Mouse (Mus musculus) neural tube, embryonic 11.5 days (tissue): ENCODE results near the gene Zfp280d. TPM values are rescaled to one million over a fixed set of nuclear protein-coding genes. Genes with fewer than 3 reads are reported as not detected.
"Not testable (repeated sequence)": the region's sequence is repeated elsewhere in the genome, so short reads cannot be mapped to it uniquely, and the experiment has no call there.

ENCODE experiments used
- ATAC-seq: fragments of 200-750 bp; cut with Nextera tagmentation; 2 replicates; pipeline ENCODE4 v1.8.0; 2017; ENCODE audit warnings: moderate number of reproducible peaks, mild to moderate bottlenecking, moderate TSS enrichment, moderate library complexity; ENCODE audit not compliant: insufficient read depth, low FRiP score, low TSS enrichment
- DNase-seq: peaks from one replicate; pipeline ENCODE4 v3.0.0-alpha.2; 2015; ENCODE audit warnings: low spot score
- H3K27ac ChIP-seq: fragments of 300-500 bp; sonication (generic); 2 replicates; pipeline ENCODE4 v1.5.1; 2014; ENCODE audit warnings: low read depth, mild to moderate bottlenecking, low read length
- H3K27me3 ChIP-seq: fragments of 300-500 bp; sonication (generic); 2 replicates; pipeline ENCODE4 v1.6.1; 2014; ENCODE audit warnings: mild to moderate bottlenecking, low read length, mixed read lengths; ENCODE audit not compliant: control insufficient read depth, insufficient read depth
- H3K36me3 ChIP-seq: fragments of 300-500 bp; sonication (generic); 2 replicates; pipeline ENCODE4 v1.6.1; 2014; ENCODE audit warnings: mild to moderate bottlenecking, low read length, moderate library complexity, mixed read lengths; ENCODE audit not compliant: control insufficient read depth, insufficient read depth
- H3K4me1 ChIP-seq: fragments of 300-500 bp; sonication (generic); 2 replicates; pipeline ENCODE4 v1.6.1; 2014; ENCODE audit warnings: low read length, mixed read lengths; ENCODE audit not compliant: control insufficient read depth, insufficient read depth
- H3K4me2 ChIP-seq: fragments of 300-500 bp; sonication (generic); 2 replicates; pipeline ENCODE4 v1.6.1; 2014; ENCODE audit warnings: low read depth, mild to moderate bottlenecking, moderate library complexity
- H3K4me3 ChIP-seq: fragments of 300-500 bp; sonication (generic); 2 replicates; pipeline ENCODE4 v1.5.1; 2014; ENCODE audit warnings: low read depth, low read length
- H3K9ac ChIP-seq: fragments of 300-500 bp; sonication (generic); 2 replicates; pipeline ENCODE4 v1.6.1; 2014; ENCODE audit warnings: mild to moderate bottlenecking, low read length
- H3K9me3 ChIP-seq: fragments of 300-500 bp; sonication (generic); 2 replicates; pipeline ENCODE4 v1.6.1; 2016; ENCODE audit warnings: low read length; ENCODE audit not compliant: control insufficient read depth
- WGBS: fragments of 180-500 bp; shearing (Covaris S2); extraction: QIAGEN DNeasy Blood & Tissue Kit; methylation state at CpG from one replicate; pipeline ENCODE4 v1.1.7; 2014; 5-methylcytosine and 5-hydroxymethylcytosine counted together
- polyA plus RNA-seq: library from polyadenylated mRNA; unstranded; fragments of >200 nt; fragmentation: Nextera tagmentation; extraction: Ambion mirVana; gene quantifications from 2 replicates; pipeline ENCODE4 v1.2.1, GENCODE M21; 2014

The Zfp280d gene
- polyA plus RNA-seq, 1 experiment from 2014 or later, result 50.6 TPM

DNA sequence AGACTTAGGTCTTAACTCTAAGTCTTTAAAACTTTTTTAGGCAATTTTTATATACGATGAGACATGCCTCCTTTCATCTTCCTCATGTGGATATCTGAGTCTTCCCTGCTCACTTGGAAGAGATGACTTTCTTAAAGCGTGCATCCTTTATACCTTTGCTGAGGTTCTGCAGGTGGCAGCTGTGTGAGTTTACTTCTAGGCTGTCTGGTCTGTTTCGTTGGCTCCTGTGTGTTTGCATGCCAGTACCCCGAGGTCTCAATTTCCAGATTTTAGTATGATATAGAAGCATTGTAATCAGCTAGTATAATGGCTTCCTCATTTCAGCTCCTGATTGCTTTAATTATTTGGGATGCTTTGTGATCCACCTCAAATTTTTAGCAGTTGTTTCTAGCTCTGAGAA lies 114.3 kb downstream of the Zfp280d start:
- ATAC-seq (no peak), DNase-seq (no peak)
- Histone ChIP-seq H3K4me1 (no peaks in the 10 kb centered on the region), H3K27me3 (no peaks in the 10 kb centered on the region), H3K36me3 (no peaks in the 10 kb centered on the region), H3K4me2 (no peak overlapping the region), H3K27ac (no peak overlapping the region), H3K4me3 (no peak overlapping the region), H3K9me3 (no peaks in the 10 kb centered on the region), H3K9ac (no peak overlapping the region)
- 92% methylated on average over 4 of the region's 4 CpGs for WGBS

DNA sequence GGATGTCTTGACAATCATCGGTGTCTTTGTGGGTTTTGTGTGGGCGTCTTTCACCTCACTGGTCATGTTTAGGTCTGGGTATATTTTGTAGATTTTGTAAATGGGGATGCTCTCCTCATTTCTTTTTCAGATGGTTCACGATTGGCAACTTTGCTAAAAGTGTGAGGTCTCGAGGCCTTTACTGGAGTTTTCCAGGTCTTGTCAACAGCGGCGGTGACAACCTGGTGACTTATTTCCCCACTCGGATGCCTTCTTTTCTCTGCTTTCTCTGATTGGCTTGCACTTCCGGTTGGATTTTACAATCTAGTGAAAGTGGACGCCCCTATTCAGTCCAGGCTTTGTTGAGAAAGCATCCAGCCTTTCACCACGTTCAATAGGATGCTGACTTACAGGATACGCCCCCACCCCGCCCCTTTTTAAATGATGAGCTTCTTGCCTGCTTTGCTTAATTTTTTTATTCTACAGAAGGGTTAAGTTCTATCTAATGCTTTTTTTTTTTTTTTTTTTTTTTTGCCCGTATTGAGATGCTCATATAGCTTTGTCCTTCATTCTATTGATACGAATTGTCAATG lies 114.9 kb downstream of the Zfp280d start:
- Histone ChIP-seq H3K36me3 (no peaks in the 10 kb centered on the region), H3K27ac (no peak overlapping the region), H3K27me3 (no peaks in the 10 kb centered on the region), H3K4me3 (no peak overlapping the region), H3K9ac (no peak overlapping the region), H3K9me3 (no peaks in the 10 kb centered on the region), H3K4me2 (no peak overlapping the region), H3K4me1 (no peaks in the 10 kb centered on the region)
- no peak for DNase-seq
- WGBS, result 54% methylated on average over 14 of the region's 14 CpGs
- ATAC-seq, result no peak

DNA sequence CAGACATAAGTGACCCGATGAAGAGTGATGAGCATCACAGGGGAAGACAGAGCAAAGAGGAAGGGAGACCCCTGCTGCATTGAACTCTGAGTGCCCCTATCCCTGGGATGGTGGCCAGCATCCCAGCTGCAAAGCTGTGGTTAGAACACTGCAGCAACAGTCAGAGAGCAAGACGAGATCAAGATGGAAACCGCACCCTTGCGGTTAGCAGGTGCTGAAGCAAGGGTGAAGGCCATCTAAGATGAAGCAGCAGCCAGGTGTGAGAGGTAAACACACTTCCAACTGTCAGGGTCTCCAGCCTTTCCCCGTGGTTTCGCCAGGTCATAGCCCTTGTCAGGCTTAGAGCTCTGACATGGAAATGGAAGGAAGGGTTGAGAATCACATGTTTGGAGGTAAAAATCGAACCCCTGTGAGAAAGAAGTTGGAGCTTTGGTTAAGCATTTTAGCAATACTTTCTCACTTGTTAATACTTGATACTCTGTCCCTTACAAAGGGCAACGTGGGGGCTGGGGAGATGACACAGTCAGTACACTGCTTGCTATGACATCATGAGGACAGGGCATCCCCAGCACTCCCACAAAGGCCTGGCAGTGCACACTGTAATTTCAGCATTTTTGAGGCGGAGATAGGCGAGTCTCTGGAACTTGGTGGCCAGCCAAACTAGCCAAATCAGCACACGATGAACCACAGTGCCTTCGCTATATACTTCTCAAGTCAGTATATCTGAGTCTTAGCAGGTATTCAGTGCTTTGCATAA lies 115.8 kb downstream of the Zfp280d start:
- Histone ChIP-seq H3K36me3 (no peaks in the 10 kb centered on the region), H3K27ac (no peak overlapping the region), H3K4me3 (no peak overlapping the region), H3K4me2 (no peak overlapping the region), H3K4me1 (no peaks in the 10 kb centered on the region), H3K9ac (no peak overlapping the region), H3K27me3 (no peaks in the 10 kb centered on the region), H3K9me3 (no peaks in the 10 kb centered on the region)
- 89% methylated on average over 12 of the region's 12 CpGs for WGBS
- DNase-seq, result no peak
- ATAC-seq, result no peak

DNA sequence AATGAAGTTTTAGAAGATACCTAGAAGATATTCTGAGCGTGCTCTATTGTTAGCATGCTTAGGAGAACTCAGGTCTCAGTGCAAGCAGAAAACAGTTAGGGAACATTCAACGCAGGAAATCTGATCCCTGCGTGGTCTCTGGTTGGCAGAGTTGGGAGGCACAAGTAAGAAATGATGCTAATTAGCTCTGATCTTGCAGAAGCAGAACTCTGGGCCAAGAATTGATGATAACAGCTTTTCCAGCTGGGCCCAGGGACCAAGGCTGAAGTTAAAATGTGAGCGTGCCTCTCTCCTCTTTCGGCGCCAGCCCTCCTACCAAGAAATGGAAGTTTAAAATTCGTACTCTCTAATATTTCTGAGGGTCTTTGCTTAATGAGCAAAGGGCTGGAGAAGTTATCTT lies 118.0 kb downstream of the Zfp280d start:
- Histone ChIP-seq H3K9ac (no peak overlapping the region), H3K4me3 (no peak overlapping the region), H3K27me3 (no peaks in the 10 kb centered on the region), H3K9me3 (no peaks in the 10 kb centered on the region), H3K4me1 (no peaks in the 10 kb centered on the region), H3K27ac (no peak overlapping the region), H3K36me3 (no peaks in the 10 kb centered on the region), H3K4me2 (no peak overlapping the region)
- no peak for DNase-seq
- ATAC-seq, result no peak
- WGBS, result 86% methylated on average over 7 of the region's 7 CpGs

DNA sequence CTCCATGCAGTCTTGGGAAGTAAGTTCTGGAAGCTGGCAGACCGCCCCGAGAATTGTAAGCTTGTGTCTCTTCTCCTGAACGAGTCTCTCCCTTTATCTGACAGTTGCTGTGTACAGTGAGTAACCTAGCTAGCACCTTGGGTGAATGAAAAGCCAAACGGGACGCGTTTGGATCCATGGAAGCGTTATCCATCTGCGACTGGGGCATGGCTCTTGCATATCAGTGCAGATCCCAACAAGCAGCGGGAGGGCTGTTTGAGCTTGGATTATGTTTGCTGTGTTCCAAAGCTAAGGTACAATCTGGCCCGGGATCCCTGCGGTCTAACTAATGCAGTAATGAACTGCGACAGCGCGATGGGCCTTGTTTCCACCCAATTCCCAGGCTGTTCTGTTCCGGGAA lies 118.6 kb downstream of the Zfp280d start:
- Histone ChIP-seq H3K9ac (no peak overlapping the region), H3K9me3 (no peaks in the 10 kb centered on the region), H3K4me1 (no peaks in the 10 kb centered on the region), H3K4me3 (no peak overlapping the region), H3K27me3 (no peaks in the 10 kb centered on the region), H3K36me3 (no peaks in the 10 kb centered on the region), H3K27ac (no peak overlapping the region), H3K4me2 (no peak overlapping the region)
- DNase-seq (no peak), ATAC-seq (no peak)
- 81% methylated on average over 15 of the region's 15 CpGs for WGBS

DNA sequence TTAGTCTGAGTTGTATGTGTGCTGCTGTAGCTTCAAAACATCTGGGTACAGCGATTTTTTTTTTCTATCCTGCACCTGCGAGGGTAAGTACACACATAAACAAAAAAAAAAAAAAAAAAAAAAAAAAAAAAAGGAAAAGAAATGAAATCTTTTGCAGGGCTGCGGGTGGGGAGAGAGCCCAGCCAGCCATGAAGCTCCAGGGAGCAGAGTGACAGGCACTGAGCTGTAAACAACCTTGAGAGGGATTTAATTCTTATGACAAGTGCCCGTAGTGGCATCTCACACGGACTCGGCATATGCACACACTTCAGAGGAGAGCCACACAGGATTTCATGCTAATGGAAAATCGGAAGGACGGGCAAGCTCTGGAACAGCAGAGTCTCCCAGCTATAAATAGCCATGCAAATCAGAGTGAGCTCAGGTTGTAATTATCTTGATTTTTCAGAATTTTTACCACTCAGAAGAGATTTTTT lies 119.2 kb downstream of the Zfp280d start:
- no peak overlapping the region for H3K4me3 ChIP-seq
- WGBS, result 79% methylated on average over 8 of the region's 8 CpGs
- no peaks in the 10 kb centered on the region for H3K36me3 ChIP-seq
- ATAC-seq (no peak), DNase-seq (no peak)
- no peaks in the 10 kb centered on the region for H3K4me1 ChIP-seq
- H3K27me3 ChIP-seq, result no peaks in the 10 kb centered on the region
- H3K4me2 ChIP-seq, result no peak overlapping the region
- no peak overlapping the region for H3K27ac ChIP-seq
- no peak overlapping the region for H3K9ac ChIP-seq
- no peaks in the 10 kb centered on the region for H3K9me3 ChIP-seq

DNA sequence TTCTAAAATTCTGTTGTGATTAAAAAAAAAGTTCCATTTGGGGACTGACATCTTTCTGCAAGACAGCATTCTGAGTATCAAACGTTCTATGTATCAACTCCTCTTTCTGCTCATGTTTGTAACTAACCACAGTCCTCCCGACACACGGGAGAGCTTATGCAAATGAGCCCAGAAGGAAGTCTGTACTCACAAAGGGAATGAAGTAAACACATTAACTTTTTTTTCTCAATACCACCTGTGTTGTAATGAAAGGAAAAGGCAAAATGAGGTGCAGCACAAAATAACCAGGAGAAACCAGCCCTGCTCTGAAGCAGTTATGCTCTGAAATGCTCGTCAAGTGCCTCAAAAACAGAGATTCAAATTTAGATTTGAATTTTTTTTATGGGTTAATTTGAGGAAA lies 125.5 kb downstream of the Zfp280d start:
- H3K4me2 ChIP-seq, result no peak overlapping the region
- H3K4me3 ChIP-seq, result no peak overlapping the region
- ATAC-seq (no peak), DNase-seq (no peak)
- H3K27me3 ChIP-seq, result no peaks in the 10 kb centered on the region
- no peak overlapping the region for H3K9ac ChIP-seq
- no peak overlapping the region for H3K27ac ChIP-seq
- 60% methylated on average over 4 of the region's 4 CpGs for WGBS
- no peaks in the 10 kb centered on the region for H3K4me1 ChIP-seq
- H3K9me3 ChIP-seq, result no peaks in the 10 kb centered on the region
- H3K36me3 ChIP-seq, result no peaks in the 10 kb centered on the region

DNA sequence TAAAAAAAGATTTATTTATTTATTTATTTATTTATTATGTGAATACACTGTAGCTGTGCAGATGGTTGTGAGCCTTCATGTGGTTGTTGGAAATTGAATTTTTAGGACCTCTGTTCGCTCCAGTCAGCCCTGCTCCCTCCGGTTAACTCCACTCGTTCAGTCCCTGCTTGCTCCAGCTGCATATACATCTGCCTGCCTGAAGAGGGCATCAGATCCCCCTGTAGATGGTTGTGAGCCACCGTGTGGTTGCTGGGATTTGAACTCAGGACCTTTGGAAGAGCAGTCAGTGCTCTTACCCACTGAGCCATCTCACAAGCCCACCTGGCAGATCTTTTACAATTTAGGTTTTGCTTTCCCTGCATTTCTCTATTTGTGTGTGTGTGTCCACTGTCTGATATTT lies 127.1 kb downstream of the Zfp280d start:
- not testable (repeated sequence) for DNase-seq, H3K9ac ChIP-seq, H3K27ac ChIP-seq, H3K27me3 ChIP-seq, H3K9me3 ChIP-seq, H3K4me1 ChIP-seq, H3K4me3 ChIP-seq, ATAC-seq, H3K36me3 ChIP-seq, H3K4me2 ChIP-seq
- 75% methylated on average over 4 of the region's 4 CpGs for WGBS

DNA sequence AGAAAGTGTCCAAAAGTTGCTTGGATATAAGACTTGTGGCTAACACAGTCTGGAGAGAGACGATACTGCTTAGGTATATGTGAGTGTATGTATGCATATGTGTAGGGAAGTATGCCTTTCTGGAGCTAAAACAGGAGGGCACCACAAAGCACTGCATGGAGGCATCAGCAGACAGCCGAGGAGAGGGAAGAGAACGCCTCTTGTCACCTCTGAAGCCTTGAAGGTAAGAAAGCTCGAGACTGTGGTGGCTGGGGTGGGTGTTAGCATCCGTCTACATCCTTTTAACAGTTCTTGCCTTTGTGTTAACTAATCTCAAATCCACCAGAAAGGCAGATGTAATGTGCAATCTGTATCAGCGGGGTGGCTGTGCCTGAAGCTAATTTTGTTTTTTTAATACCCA lies 128.8 kb downstream of the Zfp280d start:
- no peaks in the 10 kb centered on the region for H3K9me3 ChIP-seq
- no peak for ATAC-seq
- no peaks in the 10 kb centered on the region for H3K36me3 ChIP-seq
- DNase-seq, result no peak
- H3K9ac ChIP-seq, result no peak overlapping the region
- no peaks in the 10 kb centered on the region for H3K27me3 ChIP-seq
- H3K27ac ChIP-seq, result no peak overlapping the region
- no peak overlapping the region for H3K4me3 ChIP-seq
- 66% methylated on average over 6 of the region's 6 CpGs for WGBS
- H3K4me2 ChIP-seq, result no peak overlapping the region
- H3K4me1 ChIP-seq, result no peaks in the 10 kb centered on the region
